Mouse (Mus musculus): ENCODE measurements around the gene Plbd2.

- TF ChIP-seq CTCF (IDR thresholded peaks at IDR 0.05; ENCODE audit: control insufficient read depth, insufficient read depth, insufficient read length) (no peak), CEBPB (IDR thresholded peaks at IDR 0.05; ENCODE audit: low read depth) (no peak), MYOD1 (IDR thresholded peaks at IDR 0.05; ENCODE audit: control insufficient read depth, insufficient read length, low read depth) (no peak), MYOG (IDR thresholded peaks at IDR 0.05; ENCODE audit: control insufficient read depth, extremely low read depth, insufficient read length) (no peak), MAX (IDR thresholded peaks at IDR 0.05) (no peak)
Observed at GRCm38 (mm10) chr5:120437986-120438385, 65.4 kb downstream of the Plbd2 start.

Data from C2C12 (cell line).